Mouse (Mus musculus): ENCODE data around the gene Greb1. TPM values are rescaled to one million over a fixed set of nuclear protein-coding genes. Genes with fewer than 3 reads are reported as not detected.
"Not testable (repeated sequence)": the region's sequence is repeated elsewhere in the genome, so short reads cannot be mapped to it uniquely, and the experiment has no call there.

The Greb1 gene
- polyA plus RNA-seq, 1 experiment from 2014 or later = 3.6 TPM

GRCm38 (mm10) chr12:16718660-16719315 is 81.9 kb downstream of the Greb1 start:
- Histone ChIP-seq H3K4me3 (no peak overlapping the region), H3K4me1 (no peaks in the 10 kb centered on the region), H3K9ac (no peak overlapping the region), H3K9me3 (no peaks in the 10 kb centered on the region), H3K27me3 (no peaks in the 10 kb centered on the region), H3K27ac (no peak overlapping the region), H3K36me3 (no peaks in the 10 kb centered on the region), H3K4me2 (no peak overlapping the region)
- 30% methylated on average over 8 of the region's 8 CpGs for WGBS
- ATAC-seq (ENCODE audit: borderline replicate concordance, extremely low read depth, low FRiP score, low TSS enrichment) = no peak

GRCm38 (mm10) chr12:16717653-16718052 is 83.0 kb downstream of the Greb1 start:
- 68% methylated on average over 1 of the region's 1 CpGs for WGBS
- Histone ChIP-seq H3K36me3 (no peaks in the 10 kb centered on the region), H3K27ac (no peak overlapping the region), H3K4me2 (no peak overlapping the region), H3K9ac (no peak overlapping the region), H3K4me3 (no peak overlapping the region), H3K9me3 (no peaks in the 10 kb centered on the region), H3K27me3 (no peaks in the 10 kb centered on the region), H3K4me1 (no peaks in the 10 kb centered on the region)
- ATAC-seq (ENCODE audit: borderline replicate concordance, extremely low read depth, low FRiP score, low TSS enrichment) = no peak

GRCm38 (mm10) chr12:16714616-16715015 is 86.1 kb downstream of the Greb1 start:
- Histone ChIP-seq H3K9me3 (no peaks in the 10 kb centered on the region), H3K4me1 (no peaks in the 10 kb centered on the region), H3K27me3 (no peaks in the 10 kb centered on the region), H3K36me3 (no peaks in the 10 kb centered on the region), H3K4me3 (no peak overlapping the region), H3K9ac (no peak overlapping the region), H3K27ac (no peak overlapping the region), H3K4me2 (no peak overlapping the region)
- 75% methylated on average over 10 of the region's 10 CpGs for WGBS
- ATAC-seq (ENCODE audit: borderline replicate concordance, extremely low read depth, low FRiP score, low TSS enrichment) = no peak

- Histone ChIP-seq H3K27me3 (no peaks in the 10 kb centered on the region), H3K4me1 (no peaks in the 10 kb centered on the region), H3K9ac (no peak overlapping the region), H3K4me3 (no peak overlapping the region), H3K9me3 (no peaks in the 10 kb centered on the region), H3K27ac (no peak overlapping the region), H3K4me2 (no peak overlapping the region), H3K36me3 (no peaks in the 10 kb centered on the region)
- 81% methylated on average over 1 of the region's 1 CpGs for WGBS
- no peak for ATAC-seq (ENCODE audit: borderline replicate concordance, extremely low read depth, low FRiP score, low TSS enrichment)
Observed at GRCm38 (mm10) chr12:16698691-16699090, 102.0 kb downstream of the Greb1 start.

GRCm38 (mm10) chr12:16696146-16696545 is 104.5 kb downstream of the Greb1 start:
- H3K4me1 ChIP-seq = no peaks in the 10 kb centered on the region
- H3K27ac ChIP-seq = no peak overlapping the region
- H3K4me3 ChIP-seq = no peak overlapping the region
- H3K27me3 ChIP-seq = no peaks in the 10 kb centered on the region
- H3K9me3 ChIP-seq = no peaks in the 10 kb centered on the region
- H3K36me3 ChIP-seq = no peaks in the 10 kb centered on the region
- 87% methylated on average over 13 of the region's 13 CpGs for WGBS
- H3K4me2 ChIP-seq = no peak overlapping the region
- ATAC-seq (ENCODE audit: borderline replicate concordance, extremely low read depth, low FRiP score, low TSS enrichment) = no peak
- H3K9ac ChIP-seq = no peak overlapping the region

- H3K9me3 ChIP-seq; H3K27ac ChIP-seq; H3K36me3 ChIP-seq; H3K27me3 ChIP-seq; H3K4me2 ChIP-seq; ATAC-seq (ENCODE audit: borderline replicate concordance, extremely low read depth, low FRiP score, low TSS enrichment); H3K4me1 ChIP-seq; H3K4me3 ChIP-seq; H3K9ac ChIP-seq: not testable (repeated sequence)
- WGBS = 92% methylated on average over 7 of the region's 8 CpGs
Observed at GRCm38 (mm10) chr12:16695252-16695651, 105.4 kb downstream of the Greb1 start.

GRCm38 (mm10) chr12:16694783-16695182 is 105.9 kb downstream of the Greb1 start:
- Histone ChIP-seq H3K9ac (no peak overlapping the region), H3K9me3 (no peaks in the 10 kb centered on the region), H3K4me3 (no peak overlapping the region), H3K27me3 (no peaks in the 10 kb centered on the region), H3K36me3 (no peaks in the 10 kb centered on the region), H3K4me1 (no peaks in the 10 kb centered on the region), H3K27ac (no peak overlapping the region), H3K4me2 (no peak overlapping the region)
- 71% methylated on average over 5 of the region's 5 CpGs for WGBS
- no peak for ATAC-seq (ENCODE audit: borderline replicate concordance, extremely low read depth, low FRiP score, low TSS enrichment)

- 84% methylated on average over 9 of the region's 9 CpGs for WGBS
- no peak; the same call in 1 of the 2 replicates for ATAC-seq (ENCODE audit: borderline replicate concordance, extremely low read depth, low FRiP score, low TSS enrichment)
- no peaks in the 10 kb centered on the region for H3K4me1 ChIP-seq
- H3K4me3 ChIP-seq = no peak overlapping the region
- no peaks in the 10 kb centered on the region for H3K9me3 ChIP-seq
- H3K4me2 ChIP-seq = no peak overlapping the region
- no peak overlapping the region for H3K9ac ChIP-seq
- H3K27me3 ChIP-seq = no peaks in the 10 kb centered on the region
- no peaks in the 10 kb centered on the region for H3K36me3 ChIP-seq
- no peak overlapping the region for H3K27ac ChIP-seq
Observed at GRCm38 (mm10) chr12:16690631-16691030, 110.1 kb downstream of the Greb1 start.

- no peak overlapping the region for H3K4me3 ChIP-seq
- no peaks in the 10 kb centered on the region for H3K36me3 ChIP-seq
- ATAC-seq (ENCODE audit: borderline replicate concordance, extremely low read depth, low FRiP score, low TSS enrichment) = no peak
- no peak overlapping the region for H3K27ac ChIP-seq
- no peak overlapping the region for H3K9ac ChIP-seq
- no peak overlapping the region for H3K4me2 ChIP-seq
- no peaks in the 10 kb centered on the region for H3K9me3 ChIP-seq
- WGBS = 92% methylated on average over 10 of the region's 10 CpGs
- H3K4me1 ChIP-seq = no peaks in the 10 kb centered on the region
- no peaks in the 10 kb centered on the region for H3K27me3 ChIP-seq
Observed at GRCm38 (mm10) chr12:16672246-16672645, 128.4 kb downstream of the Greb1 start.

GRCm38 (mm10) chr12:16669176-16669575 is 131.5 kb downstream of the Greb1 start:
- Histone ChIP-seq H3K36me3 (no peaks in the 10 kb centered on the region), H3K9ac (no peak overlapping the region), H3K9me3 (no peaks in the 10 kb centered on the region), H3K4me1 (no peaks in the 10 kb centered on the region), H3K27me3 (no peaks in the 10 kb centered on the region), H3K4me3 (no peak overlapping the region), H3K4me2 (no peak overlapping the region), H3K27ac (no peak overlapping the region)
- ATAC-seq (ENCODE audit: borderline replicate concordance, extremely low read depth, low FRiP score, low TSS enrichment) = no peak
- 62% methylated on average over 3 of the region's 3 CpGs for WGBS

GRCm38 (mm10) chr12:16665022-16665421 is 135.7 kb downstream of the Greb1 start:
- ATAC-seq (ENCODE audit: borderline replicate concordance, extremely low read depth, low FRiP score, low TSS enrichment) = 0 out of 2 replicates have a peak, but pooled peaks have one; percentile 43

GRCm38 (mm10) chr12:16662955-16663585 is 137.6 kb downstream of the Greb1 start:
- Histone ChIP-seq H3K4me3 (no peak overlapping the region), H3K4me2 (no peak overlapping the region), H3K9me3 (no peaks in the 10 kb centered on the region), H3K36me3 (no peaks in the 10 kb centered on the region), H3K9ac (no peak overlapping the region), H3K27me3 (no peaks in the 10 kb centered on the region), H3K27ac (no peak overlapping the region), H3K4me1 (0 out of 2 replicates have a peak, but pooled peaks cover 13% of the 10 kb centered on the region)
- ATAC-seq (ENCODE audit: borderline replicate concordance, extremely low read depth, low FRiP score, low TSS enrichment) = no peak
- WGBS = 50% methylated on average over 6 of the region's 6 CpGs

More at GRCm38 (mm10) chr12:16665022-16665421, 135.7 kb downstream of the Greb1 start:
- 5% methylated on average over 2 of the region's 2 CpGs for WGBS
- H3K4me1 ChIP-seq = 0 out of 2 replicates have a peak, but pooled peaks cover 13% of the 10 kb centered on the region
- no peaks in the 10 kb centered on the region for H3K36me3 ChIP-seq
- H3K27ac ChIP-seq = no peak overlapping the region
- no peaks in the 10 kb centered on the region for H3K27me3 ChIP-seq
- no peaks in the 10 kb centered on the region for H3K9me3 ChIP-seq
- H3K4me2 ChIP-seq = no peak overlapping the region
- no peak overlapping the region for H3K9ac ChIP-seq
- no peak overlapping the region for H3K4me3 ChIP-seq

Measured in lung, embryonic 15.5 days (tissue).